Mouse (Mus musculus): ENCODE results near the gene Rinl. TPM values are rescaled to one million over a fixed set of nuclear protein-coding genes. Genes with fewer than 3 reads are reported as not detected.

The Rinl gene
- total and polyA plus RNA-seq, 3 experiments, result 46.1 to 65.5 (median 60.6) TPM

- no peak overlapping the region for H3K4me2 ChIP-seq (ENCODE audit: insufficient read depth, low read depth, poor library complexity, severe bottlenecking)
- no peaks in the 10 kb centered on the region for H3K27me3 ChIP-seq (replicated peaks)
- H3K79me2 ChIP-seq (replicated peaks; ENCODE audit: control insufficient read depth, extremely low read depth, insufficient read depth, poor library complexity, severe bottlenecking), result no peaks in the 10 kb centered on the region
- dilution Hi-C loops (cut with MboI; ENCODE audit: extremely low pct_ligation_motif_present, extremely low pct_unique_long_range_greater_than_20kb, low sequenced_read_pairs), result no loop called here
- H3K9me3 ChIP-seq (replicated peaks; ENCODE audit: low read length), result no peaks in the 10 kb centered on the region
- in situ Hi-C loops (cut with MboI; ENCODE audit: low pct_ligation_motif_present, low pct_unique_long_range_greater_than_20kb, low sequenced_read_pairs), result no loop called here
- no peaks in the 10 kb centered on the region for H3K4me1 ChIP-seq (ENCODE audit: control insufficient read depth in 1 of 2, insufficient read depth in 2 of 2)
- H3K27ac ChIP-seq (ENCODE audit: insufficient read depth, low read depth), result no peak overlapping the region
- DNase-seq (ENCODE audit: extremely low read depth), result no peak
- TF ChIP-seq ZNF384 (IDR thresholded peaks at IDR 0.05; ENCODE audit: low read depth, low read length), result no peak
- no peak for TF ChIP-seq RAD21 (IDR thresholded peaks at IDR 0.05; ENCODE audit: low read depth, low read length)
- no peak for TF ChIP-seq MAFK (IDR thresholded peaks at IDR 0.05; ENCODE audit: insufficient replicate concordance, low read length)
- no peak for TF ChIP-seq NELFE (IDR thresholded peaks at IDR 0.05; ENCODE audit: low read depth, low read length)
- TF ChIP-seq SMC3 (IDR thresholded peaks at IDR 0.05; ENCODE audit: low read depth, low read length), result no peak
- no peak for TF ChIP-seq NRF1 (IDR thresholded peaks at IDR 0.05; ENCODE audit: low read depth, low read length)
- TF ChIP-seq ZMIZ1 (IDR thresholded peaks at IDR 0.05; ENCODE audit: low read depth, low read length), result no peak
- TF ChIP-seq RCOR1 (conservative IDR thresholded peaks at IDR 0.05; ENCODE audit: low read depth, low read length), result no peak
- TF ChIP-seq TBP (conservative IDR thresholded peaks at IDR 0.05; ENCODE audit: low read depth, low read length), result no peak
- no peak for TF ChIP-seq TCF12 (IDR thresholded peaks at IDR 0.05; ENCODE audit: low read depth, low read length)
- no peak for TF ChIP-seq ETS1 (conservative IDR thresholded peaks at IDR 0.05; ENCODE audit: low read depth, low read length)
- TF ChIP-seq KAT2A (IDR thresholded peaks at IDR 0.05; ENCODE audit: insufficient replicate concordance, low read length), result no peak
- no peak overlapping the region for H3K4me3 ChIP-seq (replicated peaks in 1 of 3; ENCODE audit: low read depth in 2 of 3, low read length in 2 of 3, poor library complexity in 1 of 3)
- H3K9ac ChIP-seq (ENCODE audit: insufficient read depth, low read depth), result no peak overlapping the region
- H3K36me3 ChIP-seq (replicated peaks in 1 of 2; ENCODE audit: control insufficient read depth in 1 of 2, insufficient read depth in 1 of 2, low read length in 1 of 2), result peaks cover 5 to 62% of the 10 kb centered on the region in 2 experiments
These were observed 49.6 kb downstream of the Rinl start for GRCm38 (mm10) chr7:28838331-28838730.

GRCm38 (mm10) chr7:28847273-28847672 is 58.5 kb downstream of the Rinl start:
- TF ChIP-seq MEF2A (IDR thresholded peaks at IDR 0.05; ENCODE audit: borderline replicate concordance, low read depth, low read length), result no peak
- TF ChIP-seq ZMIZ1 (IDR thresholded peaks at IDR 0.05; ENCODE audit: low read depth, low read length), result no peak
- no peak for TF ChIP-seq KAT2A (IDR thresholded peaks at IDR 0.05; ENCODE audit: insufficient replicate concordance, low read length)
- TF ChIP-seq JUN (IDR thresholded peaks at IDR 0.05; ENCODE audit: insufficient read depth, low read depth, low read length), result no peak
- no peak for TF ChIP-seq NRF1 (IDR thresholded peaks at IDR 0.05; ENCODE audit: low read depth, low read length)
- TF ChIP-seq MAZ (IDR thresholded peaks at IDR 0.05; ENCODE audit: low read depth, low read length), result no peak
- no peak for TF ChIP-seq BHLHE40 (IDR thresholded peaks at IDR 0.05; ENCODE audit: low read depth, low read length)
- TF ChIP-seq USF1 (IDR thresholded peaks at IDR 0.05; ENCODE audit: low read depth, low read length), result no peak
- TF ChIP-seq E2F4 (IDR thresholded peaks at IDR 0.05; ENCODE audit: insufficient replicate concordance, low read depth, low read length), result no peak
- no peak for TF ChIP-seq IRF4 (IDR thresholded peaks at IDR 0.05; ENCODE audit: low read depth, low read length)
- no peak for TF ChIP-seq CHD2 (IDR thresholded peaks at IDR 0.05; ENCODE audit: low read length)
- no peak for TF ChIP-seq RAD21 (IDR thresholded peaks at IDR 0.05; ENCODE audit: low read depth, low read length)
- TF ChIP-seq CHD1 (IDR thresholded peaks at IDR 0.05; ENCODE audit: low read depth, low read length), result no peak
- TF ChIP-seq CTCF (conservative IDR thresholded peaks at IDR 0.05 in 1 of 2, IDR thresholded peaks at IDR 0.05 in 1 of 2; ENCODE audit: low read depth in 2 of 2, low read length in 2 of 2), result no peak
- no peak for TF ChIP-seq POLR2AphosphoS2 (IDR thresholded peaks at IDR 0.05; ENCODE audit: low read depth, low read length)
- TF ChIP-seq SIN3A (IDR thresholded peaks at IDR 0.05; ENCODE audit: low read length), result no peak
- TF ChIP-seq JUND (conservative IDR thresholded peaks at IDR 0.05; ENCODE audit: low read depth, low read length), result no peak
- no peak for TF ChIP-seq MYC (IDR thresholded peaks at IDR 0.05; ENCODE audit: low read depth, low read length)
- peaks cover 8% of the 10 kb centered on the region for H3K9me3 ChIP-seq (replicated peaks; ENCODE audit: low read length)
- no peak overlapping the region for H3K9ac ChIP-seq (ENCODE audit: insufficient read depth, low read depth)
- in situ Hi-C loops (cut with MboI; ENCODE audit: low pct_ligation_motif_present, low pct_unique_long_range_greater_than_20kb, low sequenced_read_pairs), result no loop called here
- dilution Hi-C loops (cut with MboI; ENCODE audit: extremely low pct_ligation_motif_present, extremely low pct_unique_long_range_greater_than_20kb, low sequenced_read_pairs), result no loop called here
- no peak overlapping the region for H3K4me3 ChIP-seq (replicated peaks in 1 of 3; ENCODE audit: low read depth in 2 of 3, low read length in 2 of 3, poor library complexity in 1 of 3)
- no peaks in the 10 kb centered on the region for H3K36me3 ChIP-seq (replicated peaks in 1 of 2; ENCODE audit: control insufficient read depth in 1 of 2, insufficient read depth in 1 of 2, low read length in 1 of 2)
- H3K4me2 ChIP-seq (ENCODE audit: insufficient read depth, low read depth, poor library complexity, severe bottlenecking), result no peak overlapping the region
- no peaks in the 10 kb centered on the region for H3K79me2 ChIP-seq (replicated peaks; ENCODE audit: control insufficient read depth, extremely low read depth, insufficient read depth, poor library complexity, severe bottlenecking)
- no peaks in the 10 kb centered on the region for H3K4me1 ChIP-seq (ENCODE audit: control insufficient read depth in 1 of 2, insufficient read depth in 2 of 2)
- no peak for DNase-seq (ENCODE audit: extremely low read depth)
- H3K27ac ChIP-seq (ENCODE audit: insufficient read depth, low read depth), result no peak overlapping the region
- H3K27me3 ChIP-seq (replicated peaks), result no peaks in the 10 kb centered on the region
